In genomic region chr17:46678911-46679310, GRCm38 (mm10) we compare ENCODE assay signal across 8 mouse cellular contexts. TPM values are rescaled to one million over a fixed set of nuclear protein-coding genes. Genes with fewer than 3 reads are reported as not detected.
DNase-seq lines count a peak whose midpoint lies in the region; ATAC-seq lines count a peak whose summit lies in the region.

No protein-coding gene starts in this region.

- H3K9ac ChIP-seq in embryonic facial prominence, embryonic 13.5 days = peak overlapping the region; percentile 84
- H3K9ac ChIP-seq in hindbrain, embryonic 12.5 days = peak overlapping the region; percentile 82
- peak overlapping the region; percentile 69; the same call in 1 of the 2 replicates for H3K9ac ChIP-seq in midbrain, embryonic 14.5 days (replicated peaks; ENCODE audit: low read length)

- peaks cover 52% of the 10 kb centered on the region for H3K36me3 ChIP-seq in embryonic facial prominence, embryonic 13.5 days
- peaks cover 57% of the 10 kb centered on the region for H3K36me3 ChIP-seq in hindbrain, embryonic 12.5 days
- H3K36me3 ChIP-seq in midbrain, embryonic 14.5 days (ENCODE audit: control insufficient read depth, insufficient read depth, low read length) = peaks cover 49% of the 10 kb centered on the region

- H3K4me3 ChIP-seq in embryonic facial prominence, embryonic 13.5 days = peak overlapping the region; percentile 89
- peak overlapping the region; percentile 50 for H3K4me3 ChIP-seq in hindbrain, embryonic 12.5 days
- H3K4me3 ChIP-seq in midbrain, embryonic 14.5 days (replicated peaks; ENCODE audit: low read depth, low read length) = peak overlapping the region; percentile 82; the same call in 1 of the 2 replicates

- no peaks in the 10 kb centered on the region for H3K27me3 ChIP-seq in embryonic facial prominence, embryonic 13.5 days
- H3K27me3 ChIP-seq in hindbrain, embryonic 12.5 days = no peaks in the 10 kb centered on the region
- H3K27me3 ChIP-seq in midbrain, embryonic 14.5 days (ENCODE audit: control insufficient read depth, insufficient read depth, low read length) = no peaks in the 10 kb centered on the region

- 31% methylated on average over 9 of the region's 9 CpGs for WGBS in embryonic facial prominence, embryonic 13.5 days
- 67% methylated on average over 9 of the region's 9 CpGs for WGBS in hindbrain, embryonic 12.5 days
- 71% methylated on average over 9 of the region's 9 CpGs for WGBS in midbrain, embryonic 14.5 days

- peak overlapping the region; percentile 95 for H3K4me2 ChIP-seq in embryonic facial prominence, embryonic 13.5 days
- H3K4me2 ChIP-seq in hindbrain, embryonic 12.5 days (replicated peaks) = peak overlapping the region; percentile 92
- peak overlapping the region; percentile 76 for H3K4me2 ChIP-seq in midbrain, embryonic 14.5 days (ENCODE audit: low read length)

- H3K4me1 ChIP-seq in embryonic facial prominence, embryonic 13.5 days = peaks cover 40% of the 10 kb centered on the region
- H3K4me1 ChIP-seq in hindbrain, embryonic 12.5 days = peaks cover 33% of the 10 kb centered on the region
- H3K4me1 ChIP-seq in midbrain, embryonic 14.5 days (ENCODE audit: control insufficient read depth, insufficient read depth, low read length) = peaks cover 25% of the 10 kb centered on the region

- peak overlapping the region; percentile 90 for H3K27ac ChIP-seq in embryonic facial prominence, embryonic 13.5 days
- H3K27ac ChIP-seq in hindbrain, embryonic 12.5 days = no peak overlapping the region
- no peak overlapping the region for H3K27ac ChIP-seq in midbrain, embryonic 14.5 days (replicated peaks; ENCODE audit: low read depth, low read length)

- peak; percentile 53 to 56 for DNase-seq in heart, adult 18-20 months
- DNase-seq in heart, postnatal 4 days = no peak
- DNase-seq in midbrain, embryonic 14.5 days = no peak
- DNase-seq in spleen, adult 18-20 months = no peak
- no peak for DNase-seq in cerebellum, postnatal 36 days
- no peak for DNase-seq in frontal cortex, postnatal 36 days (ENCODE audit: low spot score in 2 of 2)

- no peaks in the 10 kb centered on the region for H3K9me3 ChIP-seq in embryonic facial prominence, embryonic 13.5 days
- no peaks in the 10 kb centered on the region for H3K9me3 ChIP-seq in hindbrain, embryonic 12.5 days (replicated peaks)
- no peaks in the 10 kb centered on the region for H3K9me3 ChIP-seq in midbrain, embryonic 14.5 days (ENCODE audit: control insufficient read depth, low read length)

- ATAC-seq in embryonic facial prominence, embryonic 13.5 days (ENCODE audit: insufficient number of reproducible peaks, insufficient read depth, low FRiP score, low TSS enrichment, low read depth) = no peak
- ATAC-seq in hindbrain, embryonic 12.5 days (ENCODE audit: low FRiP score) = no peak
- ATAC-seq in midbrain, embryonic 14.5 days (ENCODE audit: low FRiP score, low TSS enrichment) = no peak

RNA-seq across cellular contexts. Expression of gene Mea1, which starts 0.3 kb away (rescaled TPM):
- total RNA-seq in heart, adult 18-20 months (2021) = 10 to 100 TPM; 52.0 to 52.2 TPM
- total RNA-seq in heart, postnatal 4 days (2021) = 10 to 100 TPM; 62.9 to 66.8 TPM
- polyA plus RNA-seq in embryonic facial prominence, embryonic 13.5 days (2015; fragmentation: Nextera tagmentation; extraction: Ambion mirVana) = 160 and 176 TPM in 2 replicates
- 178 and 183 TPM in 2 replicates for polyA plus RNA-seq in hindbrain, embryonic 12.5 days (2016; fragmentation: Nextera tagmentation; extraction: Ambion mirVana)
- polyA plus RNA-seq in midbrain, embryonic 14.5 days (2014; fragmentation: Nextera tagmentation; extraction: Ambion mirVana) = 240 and 297 TPM in 2 replicates

RNA-seq across cellular contexts. Expression of gene Klhdc3, which starts 1.8 kb away (rescaled TPM):
- 10 to 100 TPM; 53.5 to 60.2 TPM for total RNA-seq in heart, adult 18-20 months (2021)
- 100 to 1,000 TPM; 138 to 140 TPM for total RNA-seq in heart, postnatal 4 days (2021)
- polyA plus RNA-seq in embryonic facial prominence, embryonic 13.5 days (2015; fragmentation: Nextera tagmentation; extraction: Ambion mirVana) = 121 and 133 TPM in 2 replicates
- 139 and 141 TPM in 2 replicates for polyA plus RNA-seq in hindbrain, embryonic 12.5 days (2016; fragmentation: Nextera tagmentation; extraction: Ambion mirVana)
- polyA plus RNA-seq in midbrain, embryonic 14.5 days (2014; fragmentation: Nextera tagmentation; extraction: Ambion mirVana) = 141 and 150 TPM in 2 replicates

RNA-seq across cellular contexts. Expression of gene Rrp36, which starts 4.8 kb away (rescaled TPM):
- 10 to 100 TPM; 13.4 to 14.2 TPM for total RNA-seq in heart, adult 18-20 months (2021)
- 10 to 100 TPM; 16.7 TPM for total RNA-seq in heart, postnatal 4 days (2021)
- polyA plus RNA-seq in embryonic facial prominence, embryonic 13.5 days (2015; fragmentation: Nextera tagmentation; extraction: Ambion mirVana) = 72.3 and 75.6 TPM in 2 replicates
- 54.2 and 61.8 TPM in 2 replicates for polyA plus RNA-seq in hindbrain, embryonic 12.5 days (2016; fragmentation: Nextera tagmentation; extraction: Ambion mirVana)
- polyA plus RNA-seq in midbrain, embryonic 14.5 days (2014; fragmentation: Nextera tagmentation; extraction: Ambion mirVana) = 35.3 and 40.5 TPM in 2 replicates

RNA-seq across cellular contexts. Expression of gene Ppp2r5d, which starts 26.0 kb away (rescaled TPM):
- 10 to 100 TPM; 29.0 to 30.0 TPM for total RNA-seq in heart, adult 18-20 months (2021)
- total RNA-seq in heart, postnatal 4 days (2021) = 10 to 100 TPM; 41.5 to 42.9 TPM
- polyA plus RNA-seq in embryonic facial prominence, embryonic 13.5 days (2015; fragmentation: Nextera tagmentation; extraction: Ambion mirVana) = 85.8 and 100 TPM in 2 replicates
- polyA plus RNA-seq in hindbrain, embryonic 12.5 days (2016; fragmentation: Nextera tagmentation; extraction: Ambion mirVana) = 103 and 106 TPM in 2 replicates
- polyA plus RNA-seq in midbrain, embryonic 14.5 days (2014; fragmentation: Nextera tagmentation; extraction: Ambion mirVana) = 68.3 and 81.4 TPM in 2 replicates

RNA-seq across cellular contexts. Expression of gene Cul7, which starts 28.8 kb away (rescaled TPM):
- 10 to 100 TPM; 16.9 to 18.8 TPM for total RNA-seq in heart, adult 18-20 months (2021)
- total RNA-seq in heart, postnatal 4 days (2021) = 10 to 100 TPM; 65.5 to 66.6 TPM
- 57.4 and 64.1 TPM in 2 replicates for polyA plus RNA-seq in embryonic facial prominence, embryonic 13.5 days (2015; fragmentation: Nextera tagmentation; extraction: Ambion mirVana)
- polyA plus RNA-seq in hindbrain, embryonic 12.5 days (2016; fragmentation: Nextera tagmentation; extraction: Ambion mirVana) = 52.1 and 53.0 TPM in 2 replicates
- 32.3 and 32.9 TPM in 2 replicates for polyA plus RNA-seq in midbrain, embryonic 14.5 days (2014; fragmentation: Nextera tagmentation; extraction: Ambion mirVana)

Comparison
In these comparisons a context has a peak if more than half of its experiments do, and no peak if none do; other contexts are left out.
1. DNase-seq: peak in heart, adult 18-20 months (2 of 2); none in heart, postnatal 4 days (single experiment), midbrain, embryonic 14.5 days (single experiment), spleen, adult 18-20 months (0 of 2), cerebellum, postnatal 36 days (0 of 2) and frontal cortex, postnatal 36 days (0 of 2).
2. Peak in every context shown above with its lines, with median percentiles within 50 percentile points of each other: H3K4me2 ChIP-seq, H3K4me3 ChIP-seq and H3K9ac ChIP-seq.